Mouse (Mus musculus) hematopoietic stem cell, adult 5-6 weeks (primary cell): ENCODE data around the gene Dpm1. TPM values are rescaled to one million over a fixed set of nuclear protein-coding genes. Genes with fewer than 3 reads are reported as not detected.
A peak's percentile ranks its signal among the peaks of the same experiment; 100 is the strongest.

Source experiments
- ATAC-seq, 2 experiments: fragments of 125-278 bp in 1 of 2; replicated peaks in 1 of 2; 2 replicates each; pipeline ENCODE4 v1.8.0; 2016 to 2017; ENCODE audit warnings: inconsistent platforms in 2 of 2, mild to moderate bottlenecking in 2 of 2, moderate number of reproducible peaks in 2 of 2, low read depth in 1 of 2, moderate TSS enrichment in 1 of 2; ENCODE audit not compliant: low FRiP score in 2 of 2, poor library complexity in 2 of 2, severe bottlenecking in 2 of 2, insufficient read depth in 1 of 2, low TSS enrichment in 1 of 2
- total RNA-seq: library from RNA; stranded (forward); fragments of 172-1452, 232-1000 nt; gene quantifications from 2 replicates; pipeline ENCODE4 v1.2.3, GENCODE M21; 2017

The Dpm1 gene
- total RNA-seq = 52.0 and 66.1 TPM in 2 replicates

DNA sequence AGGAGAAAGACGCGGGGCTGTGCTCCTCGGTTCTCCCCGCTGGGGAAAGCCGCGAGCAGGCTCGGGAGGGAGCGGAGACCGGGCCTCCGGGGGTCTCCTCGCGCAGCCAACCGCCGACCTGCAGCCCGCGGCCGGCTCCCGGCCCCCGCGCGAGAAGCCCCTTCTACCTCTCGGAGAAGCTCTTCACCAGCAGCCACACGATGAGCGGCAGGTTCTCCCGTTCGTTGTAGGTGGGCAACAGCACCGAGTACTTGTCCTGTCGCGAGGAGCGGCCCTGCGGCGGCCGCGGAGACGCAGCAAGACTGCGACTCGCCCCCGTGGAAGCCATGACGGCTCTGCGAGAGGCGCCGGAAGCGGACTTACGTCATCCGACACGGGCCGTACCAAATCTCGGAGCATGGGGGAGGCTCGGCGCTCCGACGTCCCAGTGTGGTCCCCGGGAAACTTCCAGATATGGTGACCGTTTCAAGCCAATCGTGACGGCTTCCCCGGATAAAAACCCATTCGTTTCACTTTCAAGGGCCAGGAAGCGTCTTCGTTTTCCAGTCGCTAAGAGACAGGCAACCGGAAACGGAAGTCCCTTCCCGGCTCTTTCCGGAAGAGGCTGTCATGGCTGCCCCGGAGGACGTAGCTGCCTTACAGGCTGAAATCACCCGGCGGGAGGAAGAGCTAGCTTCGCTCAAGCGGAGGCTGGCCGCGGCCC, at the start of gene Dpm1, which contains the start of the genes Gm20716 and Mocs3:
Gene Dpm1, minus strand, starts transcription at position 566 of the 703 bp plus-strand sequence.
Gene Gm20716, minus strand, starts transcription at position 339 of the 703 bp plus-strand sequence.
Gene Mocs3, plus strand, starts transcription at position 597 of the 703 bp plus-strand sequence.
- peak; percentile 79 to 89 for ATAC-seq

DNA sequence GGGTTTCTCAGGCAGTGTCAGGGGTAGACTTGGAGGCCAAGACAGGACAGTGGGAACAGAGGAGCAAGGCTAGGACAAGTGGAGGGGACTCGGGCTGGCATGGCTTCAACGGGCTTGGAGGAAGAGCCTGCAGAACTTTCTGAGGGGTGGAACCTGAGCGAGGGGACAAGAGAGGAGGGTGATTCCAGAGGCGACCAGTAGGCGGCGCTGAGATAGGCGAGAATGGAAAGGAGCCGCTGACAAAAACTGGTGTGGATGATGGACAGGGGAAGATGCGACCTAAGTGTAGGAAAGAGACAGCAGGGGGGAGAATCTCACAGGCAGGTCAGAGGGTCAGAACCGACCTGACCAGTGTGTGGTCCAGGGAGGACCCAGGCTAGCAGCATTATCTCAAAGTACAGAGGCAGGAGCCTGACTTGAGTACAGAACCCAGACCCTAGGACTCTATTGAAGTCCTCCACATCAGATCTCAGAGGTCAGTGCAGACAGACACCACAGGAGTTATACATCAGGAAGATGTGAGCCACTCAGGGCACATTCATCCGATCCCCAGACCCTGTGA, 44.1 kb upstream of the Dpm1 start:
- ATAC-seq = peak; percentile 53 to 54; a peak in 3 of 4 replicates

DNA sequence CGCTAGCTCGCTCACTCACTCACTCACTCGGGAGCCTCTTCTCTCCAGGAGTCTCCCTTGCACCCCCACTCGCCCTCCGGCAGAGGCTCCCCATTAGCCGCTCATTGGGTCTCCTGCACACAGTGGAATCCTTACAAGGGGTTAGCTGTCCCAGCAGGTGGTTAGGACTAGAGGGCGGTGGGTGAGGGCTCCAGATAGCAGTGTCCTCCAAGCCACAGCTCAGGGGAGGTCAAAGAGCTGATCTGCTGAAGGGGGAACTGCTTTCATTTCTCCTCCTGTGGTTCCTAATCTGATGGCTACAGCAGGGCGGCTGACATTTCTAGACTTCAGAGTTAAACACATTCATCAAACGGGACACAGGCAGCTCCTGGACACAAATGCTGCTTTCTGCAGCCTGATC, 43.0 kb upstream of the Dpm1 start:
- ATAC-seq = peak; percentile 73 to 75

DNA sequence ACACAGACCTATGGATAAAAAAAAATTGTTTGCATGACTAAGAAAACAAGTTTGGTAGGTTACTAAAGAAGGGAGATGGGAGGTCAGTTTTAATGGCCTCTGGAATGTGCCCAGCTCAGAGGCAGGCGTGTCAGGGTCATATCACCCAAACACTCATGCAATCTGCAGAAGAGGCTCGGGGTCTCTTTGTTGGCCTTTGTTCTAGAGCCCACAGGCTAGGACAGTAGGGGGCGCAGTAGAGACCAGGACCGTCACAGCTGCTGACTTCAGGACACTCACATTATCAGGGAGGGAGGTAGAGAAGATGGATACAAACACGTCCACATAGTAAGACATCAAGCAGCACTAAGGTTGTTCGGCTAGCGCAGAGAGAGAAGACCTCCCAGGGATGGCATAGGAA, 37.6 kb upstream of the Dpm1 start:
- no peak for ATAC-seq

DNA sequence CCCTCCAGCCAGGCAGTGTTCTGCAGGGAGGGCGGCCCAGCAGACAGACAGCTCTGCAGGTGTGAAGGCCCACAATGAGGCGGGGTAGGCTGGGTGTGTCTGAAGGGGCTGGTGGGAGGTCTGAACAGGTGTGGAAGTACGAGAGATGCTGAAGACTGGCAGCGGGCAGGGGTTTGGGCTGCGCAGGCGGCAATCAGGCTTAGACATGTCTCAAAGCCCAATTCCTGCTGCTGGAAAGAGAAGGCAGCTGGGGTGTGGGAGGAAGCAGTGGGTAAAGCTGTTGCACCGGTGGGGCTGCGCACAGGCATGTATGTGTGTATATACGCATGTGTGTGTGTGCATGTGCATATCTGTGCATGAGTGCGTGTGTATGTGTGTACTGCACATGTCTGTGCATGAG, 30.5 kb upstream of the Dpm1 start:
- ATAC-seq = no peak

DNA sequence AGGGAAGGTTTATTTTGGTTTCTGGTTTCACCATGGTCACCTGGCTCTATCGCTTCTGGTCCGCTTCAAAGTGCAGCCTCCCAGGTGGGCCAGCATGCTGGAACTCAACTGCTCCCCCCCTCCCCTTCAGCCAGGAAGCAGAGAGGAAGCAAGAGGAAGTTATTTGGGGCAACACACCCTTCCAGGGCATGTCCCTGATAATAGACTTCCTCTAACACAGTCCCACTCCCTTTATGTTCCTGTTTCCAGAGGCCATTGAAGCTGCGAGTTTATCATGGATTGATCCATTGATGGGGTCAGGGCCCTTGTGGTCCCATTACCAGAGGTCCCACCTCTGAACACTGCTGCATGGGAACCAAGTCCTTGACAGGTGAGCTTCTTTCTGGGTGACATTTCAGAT, 29.7 kb upstream of the Dpm1 start:
- peak in 1 of 2 experiments; percentile 22; a peak in 2 of 4 replicates for ATAC-seq

DNA sequence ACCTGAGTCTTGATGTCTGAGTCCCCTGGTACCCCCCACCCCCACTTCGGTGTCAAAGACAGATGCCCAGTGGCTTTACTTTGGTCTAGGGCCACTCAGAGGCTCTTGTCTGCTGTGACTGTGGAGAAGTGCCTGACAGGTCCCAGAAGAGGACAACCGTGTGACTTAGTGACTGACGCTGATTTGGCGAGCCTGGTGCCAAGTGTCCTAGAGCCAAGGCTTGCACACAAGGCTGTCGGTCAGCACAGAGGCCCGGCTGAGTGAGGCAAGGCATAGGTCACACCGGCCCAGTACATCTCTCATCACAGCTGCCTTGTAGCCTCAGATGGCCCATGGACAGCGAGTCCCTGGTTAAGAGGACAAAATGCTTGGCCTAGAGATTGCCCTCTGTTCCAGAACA, 28.7 kb upstream of the Dpm1 start:
- no peak for ATAC-seq

DNA sequence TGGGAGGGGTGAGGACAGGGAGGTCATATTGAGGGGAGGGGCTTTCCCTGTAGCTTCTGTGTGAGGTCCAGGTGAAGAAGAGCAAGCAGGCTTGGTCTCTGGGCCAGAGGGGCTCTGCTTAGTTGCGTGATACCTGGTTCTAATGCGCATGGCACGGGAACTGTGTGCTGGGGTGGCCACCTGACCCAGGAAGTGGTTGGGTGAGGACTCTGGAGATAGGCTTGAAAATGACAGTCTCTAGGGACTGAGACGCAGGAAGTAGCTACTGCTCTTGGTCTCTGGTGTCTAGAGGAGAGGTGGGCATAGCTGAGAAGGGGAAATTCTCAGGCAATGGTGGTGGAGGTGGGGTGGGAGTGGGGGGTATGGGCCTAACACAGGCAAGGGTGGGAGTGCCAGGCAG, 26.8 kb upstream of the Dpm1 start:
- ATAC-seq = no peak

DNA sequence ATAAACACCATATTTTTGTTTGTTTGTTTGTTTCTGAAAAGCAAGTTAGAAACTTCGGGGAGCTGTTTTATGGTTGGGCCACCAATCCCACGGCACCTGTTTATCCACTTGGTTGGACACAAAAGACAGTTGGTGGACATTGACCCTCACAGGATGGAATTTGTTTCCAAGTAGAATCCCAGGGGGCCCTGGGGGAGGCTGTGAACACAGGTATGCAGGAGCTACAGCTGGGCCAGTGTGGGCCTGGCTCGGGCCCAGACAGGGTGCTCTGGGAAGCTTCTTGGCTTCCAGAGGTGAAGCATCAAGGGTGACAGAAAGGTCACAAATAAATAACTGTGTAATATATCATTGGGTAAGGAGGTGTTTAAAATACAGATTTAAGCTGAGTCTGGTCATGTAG, 26.1 kb upstream of the Dpm1 start:
- no peak for ATAC-seq

DNA sequence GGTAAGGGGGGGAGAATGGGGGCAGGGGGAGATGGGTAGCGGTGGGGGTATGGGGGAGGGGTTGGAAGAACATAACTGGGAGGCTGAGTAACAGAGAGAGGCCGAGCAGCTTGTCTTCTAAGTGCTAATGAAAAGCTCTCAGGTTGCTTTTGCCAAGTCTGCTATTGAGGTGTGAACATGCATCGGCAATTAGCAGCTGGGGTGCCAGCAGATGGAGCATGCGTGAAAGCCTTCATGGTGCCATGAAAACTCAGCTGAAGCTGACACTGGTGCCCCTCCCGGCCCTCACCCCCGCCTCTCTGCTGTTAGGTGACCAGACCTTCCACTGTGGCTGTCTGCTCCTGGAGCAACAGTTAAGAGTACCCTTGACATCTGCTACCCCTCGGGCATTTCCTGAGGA, 23.4 kb upstream of the Dpm1 start:
- no peak for ATAC-seq

DNA sequence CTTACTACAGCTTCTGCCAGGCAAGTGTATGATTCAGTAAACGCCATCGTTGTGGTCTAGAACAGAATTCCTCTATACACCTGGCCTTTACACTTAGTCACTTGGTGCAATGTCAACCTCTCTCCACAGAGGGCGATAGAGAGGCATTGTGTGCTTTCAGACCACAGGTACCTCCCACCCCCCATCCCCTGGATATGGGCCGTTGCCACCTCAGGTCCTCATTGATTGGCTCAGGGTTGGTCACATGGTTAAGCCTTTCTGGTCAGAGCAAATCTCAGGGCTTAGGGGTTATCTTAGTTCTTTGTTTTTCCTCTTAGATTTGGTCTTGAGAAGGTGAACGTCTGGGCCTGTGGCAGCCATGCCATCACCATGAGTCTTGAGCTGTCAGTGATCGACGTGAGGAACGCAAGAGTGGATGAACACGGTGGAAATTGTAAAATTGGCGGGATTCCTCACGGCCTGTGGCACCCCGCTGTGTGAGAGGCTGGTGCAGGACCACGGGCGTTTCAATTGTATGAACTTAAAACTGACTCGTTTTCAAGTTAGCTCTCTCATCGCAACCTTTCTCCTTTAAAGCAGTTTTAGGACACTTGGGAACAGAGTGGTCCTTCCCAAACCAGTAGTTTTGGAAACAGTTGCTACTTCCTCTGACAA, 22.4 kb upstream of the Dpm1 start:
- peak; percentile 12 to 35; a peak in 1 of 4 replicates for ATAC-seq

DNA sequence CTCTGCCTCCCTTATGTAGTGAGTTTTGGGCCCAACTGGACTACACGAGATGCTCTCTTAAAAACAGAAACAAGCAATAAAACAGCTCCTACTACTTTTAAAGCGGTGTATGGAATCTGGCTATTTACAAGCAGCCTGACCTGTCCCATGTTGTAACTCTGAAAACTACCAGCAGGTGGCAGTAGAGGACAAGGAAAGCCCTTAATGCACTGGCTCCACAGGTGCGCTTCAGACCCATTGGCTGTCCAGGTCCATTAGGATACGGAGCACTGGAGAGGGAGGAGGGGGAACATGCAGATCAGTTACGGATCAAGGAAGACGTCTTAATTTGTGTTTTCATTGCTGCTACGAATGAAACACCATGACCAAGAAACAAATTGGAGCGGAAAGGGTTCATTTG, 19.9 kb upstream of the Dpm1 start:
- peak; percentile 63 to 70; a peak in 3 of 4 replicates for ATAC-seq

DNA sequence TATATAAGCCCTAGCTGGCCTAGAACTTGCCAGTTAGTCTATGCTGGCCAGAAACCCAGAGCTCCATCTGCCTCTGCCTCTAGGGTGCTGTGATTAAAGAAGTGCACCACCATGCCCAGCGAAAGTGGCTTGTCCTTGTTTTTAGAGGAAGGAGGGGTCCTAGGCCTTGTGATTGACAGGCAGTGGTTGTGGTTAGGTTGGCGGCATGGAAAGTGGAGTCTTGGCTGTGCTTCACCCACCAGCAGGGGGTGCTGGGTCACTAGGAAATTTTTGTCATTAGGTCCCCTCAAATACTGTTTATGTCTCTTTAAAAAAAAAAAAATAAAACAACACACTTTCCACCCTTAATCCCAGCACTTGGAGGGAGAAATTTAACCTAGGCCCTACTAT, 18.5 kb upstream of the Dpm1 start:
- ATAC-seq = peak; percentile 39 to 80

DNA sequence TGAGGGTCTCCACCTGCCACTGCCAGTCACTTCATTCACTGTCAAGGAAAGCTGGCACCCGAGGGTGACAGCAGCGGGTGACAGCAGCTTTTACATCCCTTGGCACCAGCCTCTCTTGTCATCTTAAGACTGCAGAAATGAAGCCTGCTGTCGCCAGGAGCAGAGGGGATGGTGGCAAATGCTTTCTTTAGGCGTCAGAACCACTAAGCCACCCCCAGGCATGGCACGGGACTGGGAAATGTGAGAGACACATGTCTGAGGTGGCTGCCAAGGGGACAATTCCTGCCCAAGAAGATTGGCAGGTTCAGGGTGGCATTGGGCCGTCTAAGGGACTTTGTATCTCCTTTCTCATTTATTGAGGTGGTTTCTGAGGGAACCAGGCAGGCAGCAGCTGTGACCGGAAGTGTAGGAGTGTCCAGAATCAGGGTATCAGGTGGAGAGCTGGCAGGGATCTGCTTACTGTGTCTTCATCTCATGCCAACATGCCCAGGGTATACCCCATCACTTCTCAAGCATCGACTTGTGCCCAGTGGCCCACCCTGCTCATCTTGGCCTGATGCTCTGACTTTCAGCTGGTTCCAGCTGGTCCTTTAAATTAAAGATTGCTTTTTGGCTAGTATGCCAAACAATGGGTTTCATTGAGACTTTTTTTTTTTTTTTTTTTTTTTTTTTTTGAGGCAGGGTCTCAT, 17.9 kb upstream of the Dpm1 start:
- ATAC-seq = no peak

DNA sequence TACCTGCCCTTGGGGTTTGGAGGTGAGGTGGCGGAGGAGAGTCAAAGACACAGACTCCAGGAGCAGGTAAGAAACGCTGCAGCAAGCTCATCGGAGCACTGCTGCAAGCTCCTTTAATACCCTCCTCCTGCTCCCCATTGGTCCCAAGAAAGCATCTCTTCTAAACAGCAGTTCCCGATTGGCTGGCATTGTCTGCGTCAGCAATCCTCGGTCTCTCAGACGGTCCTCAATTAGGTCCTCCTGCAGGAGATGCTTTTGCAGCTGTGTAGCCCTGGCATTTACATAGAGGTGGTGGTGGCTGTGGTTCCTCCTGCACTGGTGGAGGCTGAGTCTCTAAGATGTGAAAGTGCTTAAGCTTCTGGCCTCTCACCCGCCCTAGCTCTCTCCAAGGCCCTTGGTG, 15.2 kb upstream of the Dpm1 start:
- ATAC-seq = no peak

DNA sequence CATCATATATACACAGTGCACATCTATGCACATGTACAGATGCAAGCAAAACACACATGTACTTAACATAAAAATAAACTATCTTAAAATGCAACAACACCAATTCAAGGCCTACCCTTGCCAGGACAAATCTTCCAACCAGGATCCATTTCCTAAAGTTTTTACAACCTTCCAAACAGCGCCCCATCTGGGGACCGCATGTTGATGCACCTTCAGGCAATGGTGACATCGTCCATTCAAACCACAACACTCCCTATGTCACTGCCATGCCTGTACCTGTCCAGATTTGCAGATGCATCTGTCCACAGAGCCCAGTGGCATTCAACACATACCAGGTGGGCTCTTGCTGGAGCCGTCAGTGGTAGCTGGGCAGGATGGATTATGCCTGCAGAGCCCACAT, 12.9 kb upstream of the Dpm1 start:
- ATAC-seq = no peak

DNA sequence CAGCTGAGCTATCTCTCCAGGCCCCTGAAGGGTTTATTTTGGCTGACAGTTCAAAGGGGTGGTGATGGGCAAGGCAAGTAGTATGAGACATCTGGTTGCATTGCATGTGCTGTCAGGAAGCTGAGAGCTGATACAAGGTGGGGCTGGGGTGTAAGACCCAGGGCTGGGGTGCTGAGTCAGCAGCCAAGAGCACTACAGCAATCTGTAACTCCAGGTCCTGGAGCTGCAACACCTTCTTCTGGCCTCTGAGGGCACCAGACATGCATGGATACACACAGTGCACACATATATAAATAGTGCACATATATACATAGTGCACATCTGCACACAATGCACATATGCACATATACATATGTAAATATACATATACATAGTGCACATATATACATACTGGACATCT, 12.4 kb upstream of the Dpm1 start:
- ATAC-seq = no peak

DNA sequence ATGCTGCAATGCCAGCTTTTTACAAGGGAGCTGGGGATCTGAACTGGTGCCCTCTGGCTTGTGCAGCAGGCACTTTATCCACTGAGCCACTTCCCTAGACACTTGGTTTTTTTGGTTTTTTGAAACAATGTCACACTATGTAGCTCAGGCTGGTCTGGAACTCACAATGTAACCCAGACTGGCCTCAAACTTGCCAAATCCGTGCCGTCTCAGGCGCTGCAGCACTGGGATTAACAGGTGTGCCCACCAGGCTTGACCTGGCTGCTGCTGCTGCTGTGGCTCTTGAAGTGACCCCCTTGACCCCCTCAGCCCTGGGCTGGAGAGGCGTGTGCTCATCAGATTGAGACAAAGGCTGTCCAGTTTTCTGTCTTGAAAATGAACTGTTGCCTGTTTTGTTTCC, 7.9 kb upstream of the Dpm1 start:
- no peak for ATAC-seq
